Mouse (Mus musculus): ENCODE measurements around the gene Ism2.

DNA sequence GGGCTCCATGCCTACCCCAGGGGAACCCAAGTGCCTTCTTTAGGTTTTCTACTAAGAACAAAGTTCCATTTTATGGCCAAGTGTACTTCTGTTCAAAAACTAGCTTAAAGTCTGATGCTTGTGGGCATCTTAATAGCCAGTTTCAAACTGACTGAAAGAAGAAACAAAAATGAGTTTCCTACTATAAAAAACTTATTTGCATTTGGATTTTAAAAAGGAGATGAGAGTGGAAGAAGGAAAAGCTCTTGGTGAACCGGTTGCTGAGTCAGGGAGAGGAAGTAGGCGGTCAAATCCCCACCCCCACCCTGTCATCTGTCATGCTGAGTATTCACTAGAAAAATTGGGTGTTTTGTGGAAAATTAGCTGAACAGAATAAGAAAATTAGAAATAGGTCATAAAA, 30.7 kb upstream of the Ism2 start:
- TF ChIP-seq CTCF (IDR thresholded peaks at IDR 0.05; ENCODE audit: low read depth): no peak
- no peak for TF ChIP-seq EP300 (IDR thresholded peaks at IDR 0.05; ENCODE audit: low read depth)
